Mouse (Mus musculus) heart, embryonic 14.5 days (tissue): Measurements from ENCODE around the gene Zfp990. TPM values are rescaled to one million over a fixed set of nuclear protein-coding genes. Genes with fewer than 3 reads are reported as not detected.
"Not testable (repeated sequence)": the region's sequence is repeated elsewhere in the genome, so short reads cannot be mapped to it uniquely, and the experiment has no call there.

Experiments
- ATAC-seq: fragments of 200-750 bp; cut with Nextera tagmentation; 2 replicates; pipeline ENCODE4 v1.8.0; 2017; ENCODE audit warnings: low read depth, moderate TSS enrichment; ENCODE audit not compliant: insufficient number of reproducible peaks, insufficient read depth, low FRiP score
- H3K27ac ChIP-seq, 2 experiments: fragments of 200-500 bp in 1 of 2; fragments of 300-500 bp in 1 of 2; sonication (generic) in 1 of 2; replicated peaks in 1 of 2; 2 replicates each; pipeline ENCODE4 v1.5.1; 2012 to 2014; ENCODE audit warnings: low read depth in 2 of 2, low read length in 2 of 2, control low read depth in 1 of 2, mild to moderate bottlenecking in 1 of 2, mixed read lengths in 1 of 2; ENCODE audit not compliant: control insufficient read depth in 1 of 2, insufficient read depth in 1 of 2
- H3K27me3 ChIP-seq: fragments of 300-500 bp; sonication (generic); 2 replicates; pipeline ENCODE4 v1.6.1; 2014; ENCODE audit warnings: mild to moderate bottlenecking, low read length, control low read depth; ENCODE audit not compliant: control insufficient read depth, insufficient read depth
- H3K36me3 ChIP-seq: fragments of 300-500 bp; sonication (generic); 2 replicates; pipeline ENCODE4 v1.6.1; 2014; ENCODE audit warnings: mild to moderate bottlenecking, control low read depth, low read length, mixed read lengths; ENCODE audit not compliant: control insufficient read depth, insufficient read depth
- H3K4me1 ChIP-seq, 2 experiments: fragments of 200-500 bp in 1 of 2; fragments of 300-500 bp in 1 of 2; sonication (generic) in 1 of 2; 2 replicates each; pipeline ENCODE4 v1.6.1; 2012 to 2014; ENCODE audit warnings: low read length in 2 of 2, control low read depth in 1 of 2, mixed read lengths in 1 of 2; ENCODE audit not compliant: control insufficient read depth in 2 of 2, insufficient read depth in 2 of 2
- H3K4me2 ChIP-seq: fragments of 300-500 bp; sonication (generic); 2 replicates; pipeline ENCODE4 v1.6.1; 2014; ENCODE audit warnings: mild to moderate bottlenecking, low read length
- H3K4me3 ChIP-seq, 2 experiments: fragments of 200-500 bp in 1 of 2; fragments of 300-500 bp in 1 of 2; sonication (generic) in 1 of 2; 2 replicates each; pipeline ENCODE4 v1.5.1; 2012 to 2014; ENCODE audit warnings: low read length in 2 of 2, mild to moderate bottlenecking in 2 of 2, control low read depth in 1 of 2, low read depth in 1 of 2, moderate library complexity in 1 of 2; ENCODE audit not compliant: control insufficient read depth in 1 of 2, insufficient read depth in 1 of 2
- H3K9ac ChIP-seq: fragments of 300-500 bp; sonication (generic); 2 replicates; pipeline ENCODE4 v1.6.1; 2014; ENCODE audit warnings: mild to moderate bottlenecking, low read length
- H3K9me3 ChIP-seq: fragments of 300-500 bp; sonication (generic); 2 replicates; pipeline ENCODE4 v1.6.1; 2016; ENCODE audit warnings: low read length, control low read depth; ENCODE audit not compliant: control insufficient read depth
- WGBS: fragments of 180-500 bp; shearing (Covaris S2); extraction: QIAGEN DNeasy Blood & Tissue Kit; methylation state at CpG from one replicate; pipeline ENCODE4 v1.1.7; 2014; 5-methylcytosine and 5-hydroxymethylcytosine counted together
- polyA plus RNA-seq: library from polyadenylated mRNA; unstranded; fragments of >200 nt; fragmentation: Nextera tagmentation; extraction: Ambion mirVana; gene quantifications from 2 replicates; pipeline ENCODE4 v1.2.1, GENCODE M21; 2014

Gene Zfp990
- polyA plus RNA-seq, 1 experiment from 2014 or later = not detected

GRCm38 (mm10) chr4:145559505-145560099, 49.0 kb downstream of the Zfp990 start:
- ATAC-seq = no peak
- no peak overlapping the region for H3K27ac ChIP-seq
- H3K4me2 ChIP-seq = no peak overlapping the region
- peaks cover 36% of the 10 kb centered on the region for H3K9me3 ChIP-seq
- no peaks in the 10 kb centered on the region for H3K27me3 ChIP-seq
- no peak overlapping the region for H3K9ac ChIP-seq
- no peak overlapping the region for H3K4me3 ChIP-seq
- H3K36me3 ChIP-seq = no peaks in the 10 kb centered on the region
- no peaks in the 10 kb centered on the region for H3K4me1 ChIP-seq
- 33% methylated on average over 3 of the region's 3 CpGs for WGBS

- 62% methylated on average over 3 of the region's 3 CpGs for WGBS
- no peaks in the 10 kb centered on the region for H3K27me3 ChIP-seq
- H3K4me3 ChIP-seq = no peak overlapping the region
- no peak overlapping the region for H3K27ac ChIP-seq
- no peak overlapping the region for H3K4me2 ChIP-seq
- H3K9me3 ChIP-seq = peaks cover 33% of the 10 kb centered on the region
- no peak overlapping the region for H3K9ac ChIP-seq
- ATAC-seq = no peak
- no peaks in the 10 kb centered on the region for H3K36me3 ChIP-seq
- no peaks in the 10 kb centered on the region for H3K4me1 ChIP-seq
Observed at GRCm38 (mm10) chr4:145564111-145564821, 53.7 kb downstream of the Zfp990 start.

- peaks cover 14% of the 10 kb centered on the region for H3K9me3 ChIP-seq
- not testable (repeated sequence) for H3K36me3 ChIP-seq, H3K4me2 ChIP-seq, ATAC-seq, H3K27me3 ChIP-seq, H3K9ac ChIP-seq, H3K27ac ChIP-seq, H3K4me1 ChIP-seq, H3K4me3 ChIP-seq
- 70% methylated on average over 6 of the region's 10 CpGs for WGBS
Observed at GRCm38 (mm10) chr4:145570461-145570860, 59.9 kb downstream of the Zfp990 start.

GRCm38 (mm10) chr4:145576623-145577022, 66.1 kb downstream of the Zfp990 start:
- H3K4me3 ChIP-seq, H3K9me3 ChIP-seq, H3K9ac ChIP-seq, H3K36me3 ChIP-seq, H3K4me2 ChIP-seq, H3K4me1 ChIP-seq, H3K27me3 ChIP-seq, ATAC-seq, H3K27ac ChIP-seq: not testable (repeated sequence)
- 82% methylated on average over 8 of the region's 8 CpGs for WGBS

- H3K9ac ChIP-seq, H3K27me3 ChIP-seq, H3K36me3 ChIP-seq, H3K27ac ChIP-seq, H3K4me3 ChIP-seq, H3K9me3 ChIP-seq, H3K4me2 ChIP-seq, H3K4me1 ChIP-seq, ATAC-seq: not testable (repeated sequence)
- WGBS = 67% methylated on average over 1 of the region's 1 CpGs
Observed at GRCm38 (mm10) chr4:145580333-145580732, 69.8 kb downstream of the Zfp990 start.

GRCm38 (mm10) chr4:145585078-145585477, 74.5 kb downstream of the Zfp990 start, which contains the start of gene Gm13212:
Gene Gm13212, plus strand, starts transcription at chr4:145585166.
- Histone ChIP-seq H3K4me3 (peak within 1 kb of the TSS; percentile 32 to 44), H3K4me2 (peak within 1 kb of the TSS; percentile 51)
- not testable (repeated sequence) for H3K27me3 ChIP-seq, H3K9ac ChIP-seq, H3K9me3 ChIP-seq, H3K36me3 ChIP-seq, H3K27ac ChIP-seq, H3K4me1 ChIP-seq, ATAC-seq
- WGBS = 11% methylated on average over 11 of the region's 11 CpGs

GRCm38 (mm10) chr4:145586046-145586445, 75.5 kb downstream of the Zfp990 start:
- not testable (repeated sequence) for H3K4me1 ChIP-seq, H3K27ac ChIP-seq, H3K9me3 ChIP-seq, ATAC-seq, H3K9ac ChIP-seq, H3K27me3 ChIP-seq, H3K36me3 ChIP-seq
- 51% methylated on average over 2 of the region's 2 CpGs for WGBS
- Histone ChIP-seq H3K4me2 (peak overlapping the region; percentile 51), H3K4me3 (peak overlapping the region in 1 of 2 experiments; percentile 32; a peak in 2 of 4 replicates)
